Mouse (Mus musculus) cerebellum, adult (tissue): Measurements from ENCODE around the gene Rab26.

Experiments used
- ATAC-seq: cut with Nextera tagmentation; 2 replicates; pipeline ENCODE4 v1.9.2; 2017; ENCODE audit warnings: mild to moderate bottlenecking, moderate library complexity, mixed read lengths; ENCODE audit not compliant: insufficient number of reproducible peaks, low FRiP score, low TSS enrichment

Rab26 gene

GRCm38 (mm10) chr17:24534160-24534718 is at the start of gene Rab26:
TSS of gene Rab26 (minus strand) at chr17:24534210.
- ATAC-seq: no peak

- ATAC-seq: no peak
These were observed 46.3 kb upstream of the Rab26 start for GRCm38 (mm10) chr17:24580287-24580686.

GRCm38 (mm10) chr17:24579532-24579931 is 45.5 kb upstream of the Rab26 start:
- no peak for ATAC-seq

- ATAC-seq: no peak
These were observed 39.8 kb upstream of the Rab26 start for GRCm38 (mm10) chr17:24573811-24574210.

DNA sequence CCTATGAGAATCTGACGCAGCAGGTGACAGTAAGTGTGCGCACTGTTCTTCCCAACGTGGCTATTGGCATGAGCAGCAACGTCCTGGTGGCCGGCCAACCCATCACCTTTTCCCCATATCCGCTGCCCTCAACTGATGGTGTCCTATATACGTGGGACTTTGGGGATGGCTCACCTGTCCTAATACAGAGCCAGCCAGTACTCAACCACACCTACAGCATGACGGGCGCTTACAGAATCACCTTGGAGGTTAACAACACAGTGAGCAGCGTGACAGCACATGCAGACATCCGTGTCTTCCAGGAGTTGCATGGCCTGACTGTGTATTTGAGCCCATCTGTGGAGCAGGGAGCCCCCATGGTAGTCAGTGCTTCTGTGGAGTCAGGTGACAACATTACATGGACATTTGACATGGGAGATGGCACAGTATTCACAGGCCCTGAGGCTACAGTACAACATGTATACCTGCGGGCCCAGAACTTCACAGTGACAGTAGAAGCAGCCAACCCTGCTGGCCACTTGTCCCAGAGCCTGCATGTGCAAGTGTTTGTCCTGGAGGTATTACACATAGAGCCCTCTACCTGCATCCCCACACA is 38.7 kb upstream of the Rab26 start:
- ATAC-seq: no peak

DNA sequence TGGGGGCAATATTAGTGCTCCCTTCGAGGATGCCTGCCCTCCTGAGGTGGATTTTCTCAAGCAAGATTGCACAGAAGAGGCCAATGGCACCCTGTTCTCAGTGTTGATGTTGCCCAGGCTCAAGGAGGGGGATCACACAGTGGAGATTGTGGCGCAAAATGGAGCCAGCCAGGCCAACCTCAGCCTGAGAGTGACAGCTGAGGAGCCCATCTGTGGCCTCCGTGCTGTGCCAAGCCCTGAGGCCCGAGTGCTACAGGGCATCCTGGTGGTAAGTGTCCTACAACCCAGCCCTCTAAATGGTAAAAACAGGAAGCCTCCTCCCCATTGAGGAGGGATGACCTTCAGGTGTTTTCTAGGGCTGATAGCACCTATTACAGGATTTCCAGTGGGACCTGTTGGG is 35.8 kb upstream of the Rab26 start:
- peak; percentile 22; the same call in 1 of the 2 replicates for ATAC-seq

DNA sequence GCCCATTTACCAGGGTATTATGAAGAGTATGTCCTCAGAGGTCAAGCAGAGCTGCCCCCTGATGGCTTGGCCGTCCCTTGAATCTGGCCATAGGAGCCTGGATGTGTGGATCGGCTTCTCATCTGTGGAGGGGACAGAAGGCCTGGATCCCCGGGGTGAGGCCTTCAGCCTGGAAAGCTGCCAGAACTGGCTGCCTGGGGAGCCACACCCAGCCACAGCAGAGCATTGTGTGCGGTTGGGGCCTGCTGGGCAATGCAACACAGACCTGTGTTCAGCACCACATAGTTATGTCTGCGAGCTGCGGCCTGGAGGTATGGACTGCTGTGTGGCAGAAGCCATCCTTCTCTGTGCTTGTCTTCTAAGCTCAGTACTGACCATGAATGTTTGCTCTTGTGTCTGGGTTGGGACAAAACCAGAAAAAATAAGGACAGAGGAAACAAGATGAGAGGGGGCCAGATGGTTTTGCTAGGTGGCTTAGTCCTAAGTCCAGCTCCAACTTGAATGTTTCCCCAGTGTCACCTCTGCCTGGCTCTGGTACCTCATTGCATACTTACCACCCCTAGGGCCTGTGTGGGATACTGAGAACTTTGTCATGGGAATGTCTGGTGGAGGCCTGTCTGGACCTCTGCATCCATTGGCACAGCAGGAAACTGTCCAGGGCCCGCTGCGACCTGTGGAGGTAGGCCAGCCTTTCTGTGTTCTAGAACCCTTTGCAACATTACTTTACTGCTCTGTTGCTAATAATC is 33.2 kb upstream of the Rab26 start:
- no peak for ATAC-seq

GRCm38 (mm10) chr17:24565792-24566191 is 31.8 kb upstream of the Rab26 start:
- ATAC-seq: no peak

- ATAC-seq: no peak
These were observed 31.1 kb upstream of the Rab26 start for GRCm38 (mm10) chr17:24565092-24565491.

- ATAC-seq: no peak
These were observed 30.4 kb upstream of the Rab26 start for GRCm38 (mm10) chr17:24564422-24564821.

GRCm38 (mm10) chr17:24563638-24564037 is 29.6 kb upstream of the Rab26 start:
- no peak for ATAC-seq

GRCm38 (mm10) chr17:24561592-24561991 is 27.6 kb upstream of the Rab26 start:
- no peak for ATAC-seq

DNA sequence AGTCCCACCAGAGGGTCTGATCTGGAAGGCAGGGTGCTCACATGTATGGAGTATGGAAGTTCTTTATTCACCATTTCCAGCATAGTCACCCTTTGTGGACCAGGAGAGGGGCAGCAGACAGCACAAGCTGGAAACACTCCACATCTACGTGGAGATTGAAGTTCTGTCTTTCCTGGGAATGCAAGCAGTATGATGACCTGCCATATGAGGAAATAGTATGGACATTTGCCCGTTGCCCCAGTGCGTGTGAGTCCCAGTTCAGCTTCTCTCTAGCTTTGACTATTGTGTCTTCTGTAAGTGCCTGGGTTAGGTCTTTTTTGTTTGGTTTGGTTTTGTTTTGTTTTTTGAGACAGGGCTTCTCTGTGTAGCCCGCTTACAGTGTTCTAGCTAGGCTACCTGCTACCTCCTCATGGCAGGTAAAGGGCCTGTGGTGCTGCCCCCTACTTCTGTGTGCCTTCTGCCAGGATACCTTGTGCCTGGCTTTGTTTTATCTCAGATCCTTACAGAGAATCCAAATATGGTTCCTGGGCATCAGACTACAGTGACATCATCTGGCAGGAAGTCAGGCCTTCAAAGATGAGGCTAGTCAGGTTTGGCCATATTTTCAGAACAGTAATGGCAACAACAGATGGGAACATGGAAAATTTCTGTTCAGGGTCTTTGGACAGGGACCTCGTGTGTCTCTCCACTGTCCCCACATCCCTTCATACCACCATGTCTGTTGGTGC is 26.5 kb upstream of the Rab26 start:
- no peak; the same call in 1 of the 2 replicates for ATAC-seq

DNA sequence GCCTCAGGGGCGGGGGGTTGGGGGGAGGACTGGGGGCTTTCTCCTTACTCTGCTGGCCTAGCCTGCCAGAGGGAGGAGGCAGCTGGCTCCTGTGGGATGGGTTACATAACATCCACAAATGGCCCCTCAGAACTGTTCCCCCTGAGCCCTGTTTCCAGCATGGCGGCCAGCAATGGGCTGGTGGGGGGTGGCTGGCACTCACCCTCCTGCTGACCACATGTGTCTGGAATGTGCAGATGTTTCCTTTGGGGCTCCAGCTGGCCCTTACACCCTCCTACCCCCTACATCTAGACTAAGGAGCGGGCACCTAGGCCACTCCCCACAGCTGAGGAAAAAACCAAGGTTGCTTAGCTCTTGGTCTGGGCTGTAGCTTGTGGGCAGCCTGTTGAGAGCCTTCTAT is 25.1 kb upstream of the Rab26 start:
- ATAC-seq: no peak

GRCm38 (mm10) chr17:24558600-24559099 is 24.6 kb upstream of the Rab26 start:
- ATAC-seq: no peak

GRCm38 (mm10) chr17:24557091-24557490 is 23.1 kb upstream of the Rab26 start:
- ATAC-seq: no peak

DNA sequence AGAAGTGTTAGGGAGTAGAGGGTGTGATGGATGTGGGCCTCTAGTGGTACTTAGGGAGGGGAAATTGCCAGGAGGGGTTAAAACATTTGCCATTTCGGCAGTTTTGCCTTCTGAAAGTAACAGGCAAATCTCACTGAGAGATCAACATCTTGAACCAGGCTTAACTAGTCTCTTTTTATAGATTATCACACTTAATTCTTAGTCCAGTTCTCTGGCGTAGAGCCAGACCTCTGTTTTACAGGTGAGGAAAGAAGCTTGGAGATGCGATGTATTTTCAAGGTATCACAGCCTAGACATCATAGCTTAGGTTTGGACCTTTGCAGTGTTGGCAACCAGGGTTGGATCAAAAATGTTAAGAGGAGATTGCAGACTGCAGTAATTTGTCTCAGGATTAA is 17.0 kb upstream of the Rab26 start:
- no peak for ATAC-seq

GRCm38 (mm10) chr17:24550416-24551049 is 16.5 kb upstream of the Rab26 start:
- ATAC-seq: peak; percentile 63; the same call in 1 of the 2 replicates

- ATAC-seq: peak; percentile 84
These were observed 15.8 kb upstream of the Rab26 start, which contains the start of gene Pkd1 for GRCm38 (mm10) chr17:24549618-24550415. TSS of gene Pkd1 (plus strand) at chr17:24549834.
